Mouse (Mus musculus) layer of hippocampus, adult 9-10 months (tissue): ENCODE data around the gene Spen.

Experiments used
- DNase-seq: peaks from one replicate; pipeline ENCODE4 v3.0.0; 2022; ENCODE audit warnings: low spot score

The Spen gene

DNA sequence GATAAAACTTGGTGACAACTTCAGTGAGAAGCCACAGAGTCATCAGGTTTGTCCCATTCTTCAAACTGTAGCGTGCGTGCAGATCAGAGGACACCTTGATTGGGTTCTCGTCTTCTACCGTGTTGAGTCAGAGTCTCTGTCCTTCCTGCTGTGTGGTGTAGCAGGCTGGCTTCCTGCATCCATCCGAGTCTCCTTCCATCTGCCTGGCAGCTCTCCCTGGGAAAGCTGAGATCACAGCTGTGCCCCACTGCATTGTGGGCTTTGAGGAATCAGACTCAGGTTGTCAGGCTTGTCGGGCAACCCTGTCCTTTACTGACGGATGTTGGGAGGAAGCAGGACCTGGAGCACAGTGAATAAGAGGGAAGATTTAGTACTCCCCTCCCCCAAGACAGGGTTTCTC, 92.2 kb downstream of the Spen start:
- no peak for DNase-seq

DNA sequence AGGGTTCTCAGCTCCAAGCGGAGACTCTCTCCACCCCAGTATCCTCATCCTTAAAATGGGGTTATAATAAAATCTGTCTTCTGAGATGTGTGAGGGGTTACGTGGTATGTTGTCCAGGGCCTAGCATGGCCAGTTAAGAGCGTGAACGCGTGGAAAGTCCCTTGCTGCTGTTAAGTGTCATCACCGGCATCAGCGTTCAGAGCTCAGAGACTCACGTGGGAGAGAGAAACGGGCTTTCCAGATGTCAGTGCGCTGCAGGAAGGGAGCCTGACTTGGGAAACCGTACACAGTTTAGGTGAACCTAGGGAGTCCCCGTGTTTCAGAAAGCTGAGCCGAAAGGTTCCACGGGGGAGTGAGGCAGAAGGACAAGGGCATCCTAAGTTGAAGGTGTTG, 93.1 kb downstream of the Spen start:
- DNase-seq: no peak

DNA sequence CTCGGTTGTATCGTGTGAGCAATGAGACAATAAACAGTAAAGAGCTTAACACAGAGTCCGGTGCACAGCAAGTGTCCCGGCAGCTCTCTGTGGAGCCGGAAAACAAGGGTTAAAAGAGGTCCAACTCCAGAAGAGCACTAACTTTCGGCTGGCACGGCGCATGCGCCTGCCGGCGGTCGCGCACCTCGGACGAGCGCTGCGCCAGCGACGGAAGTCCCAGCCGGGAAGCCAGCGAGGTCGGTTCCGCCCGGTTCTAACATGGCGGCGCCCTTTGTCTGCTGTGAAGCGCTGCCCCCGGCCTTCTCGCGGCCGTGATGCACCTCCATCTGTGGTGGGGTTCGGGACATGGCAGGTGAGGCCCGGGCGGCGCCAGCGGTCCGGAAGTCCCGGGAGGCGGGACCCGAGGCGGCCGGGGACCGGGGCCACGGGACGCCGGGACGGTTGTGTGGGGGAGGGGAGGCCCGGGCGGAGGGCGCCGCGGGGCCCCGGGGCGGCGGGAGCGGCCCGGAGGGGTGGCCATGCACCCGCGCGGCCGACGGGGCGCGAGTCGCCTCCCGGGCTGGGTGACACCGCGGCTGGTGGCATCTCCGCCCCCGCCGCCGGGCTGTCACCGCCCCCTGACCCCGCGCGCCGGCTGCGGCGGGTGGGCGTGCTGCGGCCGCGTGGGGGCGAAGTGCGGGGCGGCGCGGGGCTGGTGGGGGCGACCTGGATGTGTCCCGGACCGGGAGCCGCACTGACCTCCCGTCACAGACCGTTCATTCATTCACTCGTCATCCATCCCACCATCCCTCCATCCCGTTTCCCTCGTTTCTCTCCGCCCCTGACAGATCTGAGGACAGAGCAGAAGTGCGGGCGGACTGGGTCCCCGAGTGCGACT, 93.7 kb downstream of the Spen start, which contains the start of gene Zbtb17:
Gene Zbtb17 (plus strand): TSS at position 204 of the 877 bp plus-strand sequence.
- no peak for DNase-seq

DNA sequence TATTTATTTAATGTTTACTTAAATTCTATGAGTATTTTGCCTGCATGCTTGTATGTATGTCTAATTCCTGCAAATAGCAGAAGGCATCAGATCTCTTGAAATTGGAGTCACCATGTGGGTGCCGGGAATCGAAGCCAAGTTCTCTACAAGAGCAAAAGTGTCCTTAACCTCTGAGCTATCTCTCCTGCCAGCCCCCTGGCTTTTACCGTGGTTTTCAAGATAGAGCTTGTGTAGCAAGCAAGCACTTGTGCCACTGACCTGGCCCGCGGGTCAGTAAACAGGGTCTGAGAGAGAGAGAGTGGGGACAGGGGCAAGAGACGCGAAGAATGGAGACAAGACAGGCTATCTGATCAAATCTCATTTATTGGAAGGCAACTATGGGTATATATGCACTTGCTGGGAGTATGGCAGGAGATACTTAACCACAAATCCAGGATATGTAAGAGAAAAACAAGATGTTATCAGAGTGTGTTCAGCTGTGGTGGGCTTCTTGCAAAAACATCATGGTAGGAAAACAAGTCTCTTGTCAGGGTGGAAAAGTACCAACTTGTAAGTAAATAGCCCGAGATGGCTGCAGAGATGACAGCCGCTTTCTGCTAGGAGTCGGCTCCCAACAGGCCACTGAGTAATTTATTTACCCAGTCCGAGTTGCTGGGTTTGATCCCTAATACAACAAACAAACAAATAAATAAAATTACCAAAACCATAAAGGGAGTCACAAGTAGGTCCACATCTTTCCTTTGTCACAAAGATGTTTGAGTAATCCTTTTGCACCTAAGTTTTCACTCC, 94.6 kb downstream of the Spen start:
- DNase-seq: no peak

DNA sequence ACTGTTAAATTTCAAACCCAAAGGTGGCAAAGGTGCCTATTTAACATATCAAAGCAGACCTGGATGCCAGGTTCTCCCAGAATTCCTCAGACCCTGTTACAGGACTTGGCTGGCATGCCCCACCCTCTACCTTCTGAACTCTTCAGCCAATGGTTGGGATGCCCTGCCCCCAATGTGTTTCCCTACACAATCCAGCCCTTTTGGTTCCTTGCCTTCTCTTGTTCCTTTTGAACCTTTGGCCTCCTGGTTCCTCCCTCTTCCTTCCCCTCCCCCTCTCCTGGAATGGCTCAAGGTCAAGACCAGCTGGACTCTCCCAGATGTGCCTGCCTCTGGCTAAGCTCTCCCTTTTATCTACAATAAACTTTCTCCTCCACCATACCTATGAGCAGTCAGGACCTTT, 97.5 kb downstream of the Spen start:
- DNase-seq: no peak

DNA sequence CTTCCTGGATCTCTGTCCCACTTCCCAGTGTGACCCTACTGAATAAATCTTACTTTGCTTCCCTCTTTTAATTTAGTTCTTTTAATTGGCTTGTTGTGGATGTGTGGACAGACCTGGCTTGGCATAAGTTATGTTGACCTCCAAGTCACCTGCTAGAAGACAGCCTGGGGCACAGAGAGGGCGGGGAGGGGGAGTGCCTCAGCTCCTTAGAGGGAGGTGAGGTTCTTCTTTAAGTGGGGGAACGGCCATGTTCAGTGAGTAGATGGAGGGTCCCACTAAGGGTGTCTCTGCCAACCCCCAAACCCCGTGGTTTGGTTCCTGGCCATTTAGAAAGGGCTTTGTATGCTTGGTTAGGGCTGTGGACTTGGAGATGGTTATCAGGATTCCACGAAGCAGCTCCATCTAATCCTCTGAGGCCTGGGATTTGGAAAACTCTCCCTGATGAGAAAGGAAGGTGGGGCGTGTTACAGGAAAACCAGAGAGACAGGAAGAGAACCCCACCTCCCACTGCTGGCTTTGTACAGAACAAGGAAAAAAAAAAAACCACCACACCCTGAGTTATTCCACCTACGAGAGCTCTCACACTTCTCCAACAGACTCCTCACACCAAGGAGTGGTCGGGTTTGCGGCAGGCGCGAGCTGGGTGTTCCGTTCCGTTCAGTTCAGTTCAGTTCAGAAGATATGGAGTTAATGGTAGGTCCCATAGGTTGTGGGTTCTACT, 99.2 kb downstream of the Spen start:
- no peak for DNase-seq

DNA sequence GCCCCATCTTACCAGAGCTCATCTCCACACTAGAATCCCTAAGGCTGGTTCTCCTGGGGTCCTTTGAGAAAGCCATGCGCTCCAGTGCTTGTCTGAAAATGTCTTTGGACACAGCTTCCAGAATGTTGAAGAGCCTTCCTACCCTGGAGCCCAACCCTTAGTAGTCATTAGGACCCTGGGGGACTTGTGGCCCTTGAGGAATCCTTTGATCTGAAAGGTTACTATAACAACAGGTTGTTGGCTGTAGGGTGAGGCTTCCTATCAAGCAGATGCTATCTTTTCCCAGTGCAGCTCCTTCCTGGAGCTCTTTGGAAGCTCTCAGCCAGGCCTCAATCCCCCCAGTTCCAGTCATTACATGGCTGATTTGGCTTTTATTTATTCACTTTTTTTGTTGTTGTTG, 102.4 kb downstream of the Spen start, which contains the start of gene Srarp:
Gene Srarp (minus strand): TSS at position 132 of the 400 bp plus-strand sequence.
- DNase-seq: no peak

DNA sequence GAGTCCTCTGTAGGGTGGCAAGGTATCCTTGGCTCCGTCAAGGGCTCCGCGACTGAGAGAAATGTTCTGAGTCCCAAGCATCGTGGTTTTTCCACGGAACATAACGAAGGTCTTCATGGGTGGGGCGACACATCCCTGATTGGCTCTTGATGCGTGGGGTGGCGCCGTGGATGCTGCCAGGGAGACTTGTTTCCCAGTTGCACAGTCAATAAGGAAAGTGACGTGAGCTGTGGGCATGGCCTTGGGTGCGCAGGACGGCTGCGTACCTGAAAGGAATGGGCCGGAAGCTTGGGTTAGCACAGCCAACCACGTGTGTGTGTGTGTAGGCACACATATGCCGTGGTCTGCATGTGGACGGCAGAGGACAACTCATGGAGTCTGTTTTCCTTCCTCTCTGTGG, 105.2 kb downstream of the Spen start:
- DNase-seq: no peak

DNA sequence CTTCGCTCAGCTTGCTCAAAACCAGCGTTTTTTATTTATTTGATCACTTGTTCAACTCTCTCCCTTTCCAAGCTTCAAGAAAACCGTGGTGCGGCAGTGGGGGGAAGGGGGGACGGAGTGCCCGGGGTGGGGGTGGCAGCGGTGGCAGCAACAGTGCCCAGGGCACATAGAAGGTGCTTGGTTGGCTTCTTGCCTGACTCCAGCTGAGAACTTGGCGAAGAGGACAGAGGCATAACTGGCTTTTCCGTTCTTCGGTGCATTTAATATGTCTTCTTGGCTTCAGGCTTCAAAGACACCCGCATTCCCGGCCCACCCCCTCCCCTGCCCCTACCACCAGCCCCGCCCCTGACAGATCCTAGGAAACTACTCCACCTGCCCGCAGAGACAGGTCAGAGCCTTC, 105.7 kb downstream of the Spen start:
- DNase-seq: no peak

DNA sequence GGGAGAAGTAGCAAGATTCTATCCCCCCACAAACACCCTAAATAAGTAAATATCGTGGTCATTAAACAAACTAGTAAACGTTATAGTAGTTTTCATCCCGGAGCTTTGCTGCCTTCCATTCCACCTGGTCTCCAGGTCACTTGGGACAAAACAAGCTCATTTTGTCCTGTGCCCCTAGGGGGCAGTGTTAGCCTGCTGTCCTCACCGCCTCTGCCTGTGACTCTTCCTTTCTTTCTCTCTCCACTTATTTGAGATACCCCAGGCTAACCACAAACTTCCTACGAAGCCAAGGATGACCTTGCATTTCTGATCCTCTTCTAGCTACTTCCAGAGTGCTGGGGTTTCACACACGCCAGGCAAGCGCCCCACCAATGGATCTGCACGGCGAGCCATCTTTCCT, 107.4 kb downstream of the Spen start:
- DNase-seq: no peak

DNA sequence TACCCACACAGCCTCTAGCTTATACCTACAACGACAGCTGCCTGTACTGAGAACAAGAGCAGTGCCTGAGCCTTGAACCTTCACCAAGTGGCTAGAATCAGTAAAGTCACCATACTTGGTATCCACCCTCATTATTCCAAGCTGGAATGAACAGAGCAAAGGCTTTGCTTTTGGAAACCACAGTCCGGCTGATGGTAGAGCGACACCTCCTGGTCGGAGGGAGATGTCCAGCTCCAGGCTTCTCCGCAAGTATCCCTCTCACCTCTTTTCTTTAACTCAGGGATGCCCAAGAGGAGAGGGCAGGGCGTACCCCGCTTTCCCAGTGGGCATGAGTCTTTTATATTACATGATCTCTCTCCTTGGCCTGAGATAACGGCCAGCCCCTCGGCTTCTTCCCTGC, 108.5 kb downstream of the Spen start:
- no peak for DNase-seq

DNA sequence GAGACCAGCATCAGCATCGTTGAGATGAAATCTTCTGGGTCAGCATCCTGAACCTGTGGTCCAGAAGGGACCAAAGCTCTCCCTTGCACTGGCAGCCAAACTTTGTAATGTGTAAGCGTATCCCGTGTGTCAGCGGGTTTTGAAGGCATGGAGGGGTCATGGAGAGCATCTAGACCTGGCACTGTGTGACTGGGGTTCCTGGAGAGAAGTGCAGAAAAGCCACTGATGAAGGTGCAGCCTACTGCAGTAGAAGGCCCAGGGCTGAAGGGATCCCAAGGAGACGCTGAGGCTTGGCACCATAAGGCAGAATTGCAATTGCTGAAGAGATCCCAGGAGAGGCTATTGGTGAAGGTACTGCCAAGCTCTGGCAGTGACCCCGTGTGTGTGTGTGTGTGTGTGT, 109.0 kb downstream of the Spen start:
- DNase-seq: no peak

DNA sequence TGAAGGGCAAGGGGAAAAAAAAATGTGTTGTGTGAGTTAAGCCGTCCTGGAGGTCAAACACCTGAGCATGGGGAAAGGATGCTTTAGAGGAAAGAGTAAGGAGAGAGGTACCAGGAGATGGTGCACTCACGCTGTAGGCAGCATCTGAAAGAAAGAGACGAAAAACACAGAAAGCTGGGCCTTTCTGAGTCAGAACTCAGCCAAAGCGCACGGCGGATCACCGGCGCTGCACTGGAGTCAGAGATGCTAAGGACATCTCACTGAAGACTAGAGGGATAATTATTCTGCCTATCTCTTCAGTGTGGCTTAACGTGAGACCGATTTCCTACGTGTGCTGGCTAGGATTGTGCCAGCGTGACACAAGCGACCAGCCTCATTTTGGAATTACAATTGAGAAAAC, 110.5 kb downstream of the Spen start:
- DNase-seq: no peak

DNA sequence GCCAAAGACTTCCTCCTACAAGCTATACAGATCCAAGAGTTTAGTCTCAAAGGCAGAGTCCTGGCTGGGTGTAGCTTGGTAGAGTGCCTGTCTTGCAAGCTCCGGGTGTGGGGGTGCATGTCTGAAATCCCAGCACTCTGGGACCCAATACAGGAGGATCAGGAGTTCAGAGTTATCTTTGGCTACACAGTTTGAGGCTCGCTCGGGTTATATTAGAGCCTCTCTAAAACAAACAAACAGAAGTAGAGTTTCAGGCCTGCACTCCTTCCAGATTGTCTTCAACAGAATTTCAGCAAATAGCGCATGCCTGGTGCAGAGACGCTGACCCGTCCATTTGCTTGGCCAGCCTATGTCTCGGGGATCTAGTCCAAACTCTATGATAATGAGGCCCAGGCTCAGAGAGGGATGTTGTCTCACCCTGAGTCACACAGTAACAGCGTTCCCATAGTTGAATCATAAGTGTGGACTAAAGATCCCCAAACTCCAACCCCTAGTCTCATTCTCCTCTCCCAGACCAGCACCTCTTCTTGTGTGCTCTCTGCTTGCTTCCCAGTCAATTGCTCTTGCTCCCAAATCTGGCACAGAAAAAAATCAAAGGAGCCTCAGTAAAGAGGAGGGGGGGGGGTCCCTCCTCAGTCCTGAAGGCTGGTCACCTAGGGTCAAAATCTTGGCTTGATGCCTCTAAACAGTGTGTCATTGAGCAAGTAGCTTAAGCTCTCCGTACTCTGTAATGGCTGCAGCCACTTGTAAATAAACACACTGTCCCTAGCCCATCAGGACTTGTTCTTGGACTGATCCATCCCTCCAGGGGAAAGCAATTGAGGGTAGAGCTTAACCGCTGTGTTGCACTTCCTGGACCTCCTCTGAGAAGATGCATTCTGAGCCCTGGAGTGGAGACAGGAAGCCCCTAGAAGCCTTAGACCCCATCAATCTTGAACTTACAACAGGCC, 111.3 kb downstream of the Spen start:
- DNase-seq: no peak

DNA sequence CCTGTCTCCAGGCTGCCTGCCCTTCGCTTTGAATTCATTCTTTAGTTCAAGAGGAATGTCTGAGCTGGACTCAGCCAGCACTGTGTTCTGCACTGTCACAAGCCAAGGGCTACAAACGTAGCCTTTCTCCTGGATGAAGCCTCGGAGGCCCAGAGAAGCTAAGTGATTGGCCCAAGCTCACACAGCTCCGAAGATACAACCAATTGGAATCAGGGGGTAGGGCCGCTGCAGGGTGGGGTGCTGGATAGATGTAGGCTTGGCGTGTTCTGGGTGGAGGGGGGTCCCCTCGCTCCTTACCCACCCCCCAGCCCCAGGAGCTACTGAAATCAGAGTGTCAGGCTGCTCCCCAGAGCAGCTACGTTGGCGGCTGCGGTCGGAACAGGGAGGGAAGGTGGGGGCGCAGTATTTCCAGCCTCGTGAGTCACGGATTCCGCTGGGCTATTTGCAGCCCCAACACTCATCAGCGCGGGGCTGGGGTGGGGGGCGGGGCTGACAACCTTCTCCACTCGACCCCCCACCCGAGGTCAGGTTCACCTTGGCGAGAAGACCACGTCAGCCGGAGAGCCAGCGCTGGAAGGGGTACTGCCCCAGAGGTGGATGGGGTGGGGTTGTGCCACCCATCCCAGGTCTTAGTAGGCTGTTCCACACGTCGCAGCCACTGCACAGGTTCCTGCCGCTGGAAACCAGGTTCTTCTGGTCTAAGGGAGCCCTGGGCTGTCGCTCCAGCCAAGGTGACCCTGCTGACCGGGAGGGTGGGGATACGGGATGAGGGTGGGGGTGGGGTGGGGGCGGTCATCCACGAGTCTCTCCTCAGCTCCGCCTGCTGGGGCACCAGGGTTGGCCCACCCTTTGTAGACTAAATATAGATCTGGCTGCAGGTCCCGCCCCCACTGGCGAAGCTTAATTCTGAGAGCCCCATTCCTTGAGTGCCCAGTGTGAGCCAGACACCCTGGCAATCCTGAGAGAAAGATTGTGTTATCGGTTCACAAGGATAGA, 112.6 kb downstream of the Spen start:
- peak; percentile 42 for DNase-seq

DNA sequence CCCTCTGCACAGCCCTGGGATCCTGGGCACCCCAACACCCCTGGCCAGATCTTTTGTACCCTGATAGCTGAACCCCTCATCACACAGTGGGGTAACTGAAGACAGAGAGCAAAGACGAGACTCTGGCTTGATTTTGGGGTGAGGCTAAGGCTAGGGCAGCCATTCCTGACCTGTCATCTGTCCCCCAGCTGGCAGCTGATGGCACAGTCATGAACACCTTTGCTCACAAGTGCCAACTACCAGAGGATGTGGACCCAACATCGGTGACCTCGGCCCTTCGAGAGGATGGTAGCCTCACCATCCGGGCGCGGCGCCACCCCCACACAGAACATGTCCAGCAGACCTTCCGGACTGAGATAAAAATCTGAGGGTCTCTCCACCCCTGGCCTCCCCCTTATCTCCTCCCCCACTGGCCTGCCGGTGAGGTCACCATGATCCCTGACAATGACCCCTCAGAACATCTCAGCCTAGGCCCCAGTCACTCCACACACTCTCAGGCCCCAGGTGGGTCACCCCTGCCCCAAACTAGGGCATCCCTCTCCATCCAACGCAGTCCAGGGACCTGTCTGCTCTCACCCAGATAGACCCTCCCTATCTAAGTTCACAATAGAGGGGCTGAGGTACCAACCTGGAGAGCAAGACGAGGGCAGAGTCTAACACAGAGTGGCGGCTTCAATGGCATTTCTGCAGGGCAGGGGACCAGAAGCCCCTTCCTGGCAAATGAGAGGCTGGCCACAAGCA, 114.5 kb downstream of the Spen start:
- DNase-seq: no peak

DNA sequence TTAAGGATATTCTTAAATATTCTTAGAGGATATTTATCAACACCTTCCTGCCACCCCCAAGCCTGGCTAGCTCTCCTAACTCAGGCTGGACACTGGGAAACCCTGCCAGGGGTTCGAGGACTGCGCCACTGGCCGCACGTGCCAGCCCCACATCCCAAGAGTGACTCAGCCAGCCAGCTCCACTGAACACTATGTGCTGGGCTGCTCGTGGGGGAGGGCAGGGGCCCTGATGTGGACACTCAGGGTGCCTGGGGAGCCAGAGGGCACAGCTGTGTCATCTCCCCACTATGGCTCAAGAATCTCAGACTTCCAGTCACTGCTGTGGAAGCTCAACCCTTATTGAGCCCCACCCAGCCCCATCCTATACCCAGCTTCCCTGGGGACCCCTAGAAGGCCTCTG, 115.1 kb downstream of the Spen start:
- DNase-seq: no peak

DNA sequence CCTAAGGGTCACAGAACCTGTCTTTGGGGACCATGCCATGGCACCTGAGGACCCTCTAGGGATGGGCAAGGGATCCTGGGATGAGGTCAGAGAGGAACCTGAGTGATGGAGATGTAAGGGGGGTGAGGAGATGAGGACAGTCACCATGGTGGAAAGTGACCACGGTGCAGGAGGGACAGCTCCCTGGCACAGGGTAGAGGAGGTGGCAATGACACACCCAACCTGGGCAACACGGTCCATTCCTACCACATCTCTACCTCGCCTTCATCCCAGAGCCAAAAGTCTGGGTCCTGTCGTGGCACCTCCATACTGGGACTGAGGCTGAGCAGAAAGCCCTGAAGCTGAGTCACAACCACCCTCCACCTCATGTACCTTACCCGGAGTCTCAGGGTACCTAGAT, 115.6 kb downstream of the Spen start:
- DNase-seq: no peak

DNA sequence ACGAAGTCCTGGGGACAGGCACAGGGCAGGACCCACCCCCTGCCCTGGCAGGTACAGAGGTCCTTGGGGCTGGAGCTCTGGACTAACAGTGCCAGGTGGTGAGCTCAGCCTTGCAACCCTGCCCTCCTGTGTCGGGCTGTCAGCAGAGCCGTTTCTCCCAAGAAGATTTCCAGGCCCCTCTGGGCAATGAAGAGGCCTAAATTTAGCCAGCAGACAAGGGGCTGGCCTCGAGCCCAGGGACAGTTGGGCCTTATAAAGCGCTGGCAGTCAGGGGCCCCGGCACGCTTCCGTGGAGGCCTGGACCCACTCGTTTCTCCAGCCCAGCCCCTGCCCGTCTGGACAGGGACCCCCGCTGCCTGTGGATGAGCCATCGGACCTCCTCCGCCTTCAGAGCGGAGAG, 117.0 kb downstream of the Spen start:
- no peak for DNase-seq
